Mouse (Mus musculus) frontal cortex, postnatal 10 days (tissue): Measurements from ENCODE around the gene Slco1a4.
A peak's percentile ranks its signal among the peaks of the same experiment; 100 is the strongest.
"Not testable (repeated sequence)": the region's sequence is repeated elsewhere in the genome, so short reads cannot be mapped to it uniquely, and the experiment has no call there.

Experiments
- DNase-seq, 2 experiments: peaks; one replicate each; pipeline ENCODE4 v3.0.0; 2022; ENCODE audit warnings: low spot score in 2 of 2, mixed read lengths in 1 of 2

Slco1a4 gene

GRCm38 (mm10) chr6:141856085-141856484 is at the start of gene Slco1a4:
Slco1a4 (minus strand) TSS chr6:141856199.
- DNase-seq: no peak

GRCm38 (mm10) chr6:141898197-141898596 is 42.2 kb upstream of the Slco1a4 start:
- no peak for DNase-seq

- DNase-seq: no peak
Measured at GRCm38 (mm10) chr6:141889723-141890122, 33.7 kb upstream of the Slco1a4 start.

GRCm38 (mm10) chr6:141888248-141888647 is 32.2 kb upstream of the Slco1a4 start:
- DNase-seq: no peak

GRCm38 (mm10) chr6:141882581-141882980 is 26.6 kb upstream of the Slco1a4 start:
- DNase-seq: no peak

GRCm38 (mm10) chr6:141875742-141876141 is 19.7 kb upstream of the Slco1a4 start:
- not testable (repeated sequence) for DNase-seq

- no peak for DNase-seq
Measured at GRCm38 (mm10) chr6:141871711-141872110, 15.7 kb upstream of the Slco1a4 start.

GRCm38 (mm10) chr6:141868735-141869134 is 12.7 kb upstream of the Slco1a4 start:
- no peak for DNase-seq

GRCm38 (mm10) chr6:141866026-141866425 is 10.0 kb upstream of the Slco1a4 start:
- DNase-seq: no peak

GRCm38 (mm10) chr6:141857735-141858531 is 1.9 kb upstream of the Slco1a4 start:
- no peak for DNase-seq

- no peak for DNase-seq
Measured at GRCm38 (mm10) chr6:141853616-141854015, 2.4 kb downstream of the Slco1a4 start.

GRCm38 (mm10) chr6:141849051-141849450 is 6.9 kb downstream of the Slco1a4 start:
- DNase-seq: no peak

- DNase-seq: peak in 1 of 2 experiments; percentile 7
Measured at GRCm38 (mm10) chr6:141797837-141798236, 58.2 kb downstream of the Slco1a4 start.

- no peak for DNase-seq
Measured at GRCm38 (mm10) chr6:141774476-141774875, 81.5 kb downstream of the Slco1a4 start.

GRCm38 (mm10) chr6:141773710-141774109 is 82.3 kb downstream of the Slco1a4 start, which contains the start of gene Gm5724:
Gm5724 (minus strand) TSS chr6:141773810.
- DNase-seq: no peak
